Mouse (Mus musculus): ENCODE measurements around the gene Nanos1.

The Nanos1 gene

DNA sequence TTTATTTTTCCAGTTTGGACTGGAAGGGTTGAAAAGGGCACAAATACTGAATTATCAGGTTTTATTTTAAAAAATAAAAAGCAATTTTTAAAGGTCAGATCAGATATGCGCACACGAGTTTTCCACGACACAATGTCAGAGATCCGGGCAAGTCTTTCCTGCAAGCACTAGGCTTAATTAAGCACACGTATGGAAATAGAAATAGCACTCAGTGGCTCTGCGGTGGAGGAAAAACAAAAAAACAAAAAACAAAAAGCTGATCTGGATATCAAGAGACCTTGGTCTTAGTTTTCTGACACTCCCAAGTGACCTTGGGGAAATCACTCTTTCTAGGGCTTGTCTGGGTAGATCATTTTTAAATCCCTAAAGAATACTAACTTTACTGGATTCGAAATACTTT lies 33.7 kb downstream of the Nanos1 start:
- no peak for DNase-seq

DNA sequence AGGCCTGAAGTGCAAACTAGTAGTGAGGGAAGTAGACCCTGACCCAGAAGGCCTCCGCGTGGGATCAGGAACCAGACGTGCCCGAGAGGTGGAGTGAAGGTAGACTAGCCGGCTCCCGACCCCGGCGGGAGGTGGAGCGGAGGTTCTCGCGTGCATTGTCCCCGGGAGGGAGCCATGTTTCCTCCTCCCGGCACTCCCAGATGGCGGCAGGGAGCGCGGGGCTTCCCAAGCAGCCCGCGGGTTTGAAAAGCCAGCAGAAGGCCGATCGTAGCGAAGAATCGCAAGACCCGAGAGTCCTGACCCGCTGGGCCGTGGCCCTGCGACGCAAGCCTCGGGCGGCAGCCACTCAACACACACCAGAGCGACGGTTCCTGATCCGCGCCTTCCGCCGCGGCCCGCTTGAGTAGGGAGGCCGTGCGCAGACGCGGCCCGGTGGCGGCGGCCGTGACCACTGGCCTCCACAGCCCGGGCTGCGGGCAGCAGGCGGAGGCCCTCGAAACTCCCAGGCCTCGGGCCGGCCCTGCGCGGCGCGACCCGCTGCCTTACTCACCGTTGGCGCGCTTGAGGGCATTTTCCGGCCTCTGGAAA lies 34.2 kb downstream of the Nanos1 start:
- peak; percentile 70 for DNase-seq

DNA sequence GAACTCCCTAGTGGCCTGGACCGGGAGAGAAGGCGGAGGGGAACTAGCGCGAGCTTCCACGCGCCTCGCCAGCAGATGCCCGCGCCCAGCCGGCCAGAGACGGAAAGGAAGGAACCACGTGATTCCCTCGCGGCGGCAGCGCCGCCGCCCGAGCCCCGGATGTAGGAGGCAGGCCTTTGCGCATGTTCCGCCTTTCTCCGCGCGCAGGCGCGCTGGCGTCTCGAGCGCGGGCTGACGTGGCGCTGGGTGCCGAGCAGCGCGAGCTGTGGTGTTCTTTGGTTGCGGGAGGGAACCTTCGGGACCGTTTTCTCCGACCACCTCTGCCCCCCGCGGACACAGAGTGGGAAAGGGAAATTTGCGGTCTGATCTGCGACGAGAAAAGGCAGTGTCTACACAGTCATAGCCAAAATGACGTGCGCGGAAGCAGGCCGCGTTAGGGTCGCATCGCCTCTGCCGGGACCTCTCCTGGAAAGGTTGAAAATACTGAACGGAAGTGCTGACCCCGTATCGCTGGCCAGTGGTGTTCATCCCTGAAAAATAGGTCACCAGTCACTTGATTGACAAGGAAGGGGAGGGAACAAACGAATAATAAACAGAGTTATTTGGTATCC lies 34.9 kb downstream of the Nanos1 start, which contains the start of gene Eif3a:
Gene Eif3a (minus strand): TSS at position 108 of the 611 bp plus-strand sequence.
- peak; percentile 95 for DNase-seq

DNA sequence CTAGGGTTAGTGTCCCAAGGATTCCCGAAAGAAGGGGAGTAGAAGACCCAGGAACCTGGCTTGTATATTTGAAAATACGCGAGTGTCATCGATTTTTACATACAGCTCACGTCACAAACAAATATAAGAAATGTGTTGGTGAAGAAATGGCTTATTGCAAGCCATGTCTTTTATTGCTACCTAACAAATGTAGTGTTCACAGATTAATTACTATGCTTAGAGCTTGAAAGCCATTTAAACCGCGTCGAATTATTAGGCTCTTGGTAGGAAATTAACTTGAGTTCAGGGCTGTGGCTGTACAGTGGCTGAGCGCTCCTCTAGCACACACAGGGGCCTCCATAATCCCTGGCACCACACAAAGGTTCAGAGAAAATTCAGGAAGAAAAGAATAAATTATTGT lies 35.4 kb downstream of the Nanos1 start:
- DNase-seq: peak; percentile 8

DNA sequence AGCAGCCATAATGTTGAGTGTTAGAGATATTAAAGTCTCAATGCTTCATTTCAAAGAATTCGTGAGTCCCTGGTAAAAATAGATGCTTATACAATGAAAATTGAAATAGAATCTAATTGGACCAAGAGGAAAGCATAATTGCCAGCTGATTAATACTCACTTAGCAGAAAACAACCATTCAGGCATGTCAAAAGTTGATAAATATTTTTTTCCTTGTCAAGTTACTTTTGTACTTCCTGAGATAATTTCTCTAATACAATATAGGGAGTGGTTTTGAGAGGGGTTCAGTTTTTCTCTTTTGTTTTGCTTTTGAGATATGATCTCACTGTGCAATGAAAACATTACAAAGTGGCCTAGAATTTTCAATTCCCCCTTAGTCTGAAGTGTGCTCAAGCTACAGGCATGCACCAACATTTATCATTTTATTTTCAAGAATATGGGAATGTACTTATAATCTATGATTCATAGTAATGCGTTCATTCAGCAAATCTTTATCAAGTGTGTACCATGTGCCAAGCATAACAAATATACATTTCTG lies 37.5 kb downstream of the Nanos1 start:
- no peak for DNase-seq

DNA sequence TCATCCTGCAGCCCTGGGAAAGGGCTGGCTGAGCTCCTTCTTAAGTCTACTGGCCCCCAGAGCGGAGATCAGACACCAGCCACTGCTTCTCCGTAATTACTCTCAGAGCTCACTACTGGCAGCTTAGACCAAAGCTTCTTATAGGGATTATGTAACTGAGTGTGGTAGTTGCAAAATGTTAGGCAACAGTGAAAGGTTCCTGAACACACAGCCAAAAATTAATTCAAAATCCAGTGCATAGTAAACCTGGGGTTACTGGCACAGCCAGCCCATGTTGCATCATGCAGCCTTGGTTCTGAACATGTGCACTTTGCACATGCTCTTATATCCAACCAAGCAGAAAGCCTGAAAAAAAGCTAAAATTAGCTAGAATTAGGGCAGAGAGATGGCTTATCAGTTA lies 39.5 kb downstream of the Nanos1 start:
- no peak for DNase-seq

DNA sequence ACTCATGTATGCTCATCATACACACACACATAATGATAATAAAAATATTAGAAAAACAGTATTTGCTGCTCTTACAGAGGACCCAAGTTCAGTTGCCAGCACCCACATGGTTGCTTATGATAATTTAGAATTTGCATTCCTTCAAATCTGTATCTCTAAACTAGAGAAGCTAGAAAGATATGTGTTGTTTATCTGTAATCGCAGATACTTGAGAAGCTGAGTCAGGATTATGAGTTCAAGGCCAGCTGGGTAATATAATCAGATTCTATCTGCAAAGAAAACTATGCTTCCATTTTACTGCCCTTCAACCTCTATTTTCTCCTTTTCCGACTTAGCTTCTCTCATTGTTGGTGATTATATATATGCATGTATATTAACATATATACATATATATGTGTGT lies 41.6 kb downstream of the Nanos1 start:
- DNase-seq: no peak

DNA sequence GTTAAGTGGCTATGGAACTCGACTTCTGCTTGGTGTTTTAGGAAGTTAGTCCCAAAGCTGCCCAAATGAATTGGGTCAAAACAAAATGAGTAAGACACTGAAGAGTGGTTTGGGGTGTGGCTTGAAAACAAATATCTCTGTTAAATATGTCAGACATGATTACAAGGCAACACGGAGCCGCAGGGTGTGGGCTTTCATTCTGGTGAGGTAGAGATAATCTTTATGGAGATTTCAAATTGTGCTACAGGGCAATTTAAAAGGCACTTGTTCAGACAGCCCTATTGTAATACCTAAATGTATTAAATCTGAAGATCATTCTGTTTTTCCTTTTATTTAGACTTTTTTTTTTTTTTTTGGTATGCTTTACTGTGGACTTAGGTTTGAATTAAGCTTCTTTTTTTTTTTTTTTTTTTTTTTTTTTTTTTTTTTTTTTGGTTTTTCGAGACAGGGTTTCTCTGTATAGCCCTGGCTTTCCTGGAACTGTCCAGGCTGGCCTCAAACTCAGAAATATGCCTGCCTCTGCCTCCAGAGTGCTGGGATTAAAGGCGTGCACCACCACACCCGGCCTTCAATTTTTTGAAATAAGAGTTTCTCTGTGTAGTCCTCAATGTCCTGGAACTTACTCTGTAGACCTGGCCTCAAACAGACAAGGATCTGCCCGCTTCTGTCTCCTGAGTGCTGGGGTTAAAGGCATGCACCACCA lies 44.2 kb downstream of the Nanos1 start:
- no peak for DNase-seq

DNA sequence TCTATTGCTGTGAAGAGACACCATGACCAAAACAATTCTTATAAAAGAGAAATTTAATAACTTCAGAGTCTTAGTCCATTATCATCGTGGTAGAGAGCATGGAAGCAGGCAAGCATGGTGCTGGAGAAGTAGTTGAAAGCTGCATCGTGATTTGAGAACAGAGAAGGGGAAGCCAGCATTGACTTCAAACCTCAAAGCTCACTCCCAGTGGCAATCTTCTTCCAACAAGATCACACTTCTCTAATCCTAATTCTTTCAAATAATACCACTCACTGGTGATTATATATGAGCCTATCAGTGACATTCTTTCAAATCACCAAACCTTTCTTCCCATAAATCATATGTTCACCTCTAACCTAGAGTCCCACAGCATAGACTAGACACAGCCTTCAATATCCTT lies 49.1 kb downstream of the Nanos1 start:
- no peak for DNase-seq

Measured in thymus, postnatal 4 days (tissue).